Comparison of ENCODE assay signal across 9 mouse cellular contexts in the genomic region with DNA sequence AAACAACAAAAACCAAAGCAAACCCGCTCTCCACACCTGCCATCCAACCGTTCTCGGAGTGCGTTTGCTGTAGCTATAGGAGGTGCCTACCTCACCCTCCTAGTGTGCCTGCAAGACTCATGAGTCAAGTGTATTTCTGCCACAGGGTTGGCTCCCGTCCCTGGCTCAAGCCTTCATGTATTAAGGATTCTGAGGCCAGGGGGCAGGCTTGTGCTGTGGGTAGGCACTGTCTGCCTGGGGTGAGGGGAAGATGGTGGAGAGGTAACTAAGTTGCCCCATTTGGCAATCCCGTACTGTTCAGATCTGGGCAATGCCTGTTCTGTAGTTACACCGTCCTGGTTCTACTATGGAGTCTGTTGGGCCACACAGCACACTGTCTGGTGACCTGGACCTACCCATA.
DNase-seq lines count a peak whose midpoint lies in the region; ATAC-seq and TF ChIP-seq lines count a peak whose summit lies in the region.
"Had no signal": no experiment of that assay in that cellular context is flagged by ENCODE, and none has a peak within 500 bp of the region (broad histone marks: within the 10 kb centered on the region; RNA-seq: fewer than 3 reads in every experiment).

No protein-coding gene starts in this region.

- no peak overlapping the region for H3K27ac ChIP-seq in kidney, adult 2 months (ENCODE audit: insufficient read depth, low read depth, low read length)
- no peak overlapping the region for H3K27ac ChIP-seq in kidney, embryonic 16.5 days (ENCODE audit: low read length)
- no peak overlapping the region for H3K27ac ChIP-seq in embryonic facial prominence, embryonic 10.5 days (replicated peaks)

- H3K9ac ChIP-seq in kidney, embryonic 16.5 days (replicated peaks; ENCODE audit: low read length), result no peak overlapping the region
- H3K9ac ChIP-seq: limb, embryonic 15.5 days had no signal

- no peak overlapping the region for H3K4me2 ChIP-seq in kidney, embryonic 16.5 days (replicated peaks; ENCODE audit: low read depth, low read length)
- H3K4me2 ChIP-seq: limb, embryonic 15.5 days had no signal

- ATAC-seq in kidney, embryonic 16.5 days (ENCODE audit: low FRiP score, low TSS enrichment), result no peak
- ATAC-seq in neutrophil, adult 5-6 weeks (ENCODE audit: extremely low read depth, insufficient number of reproducible peaks, low FRiP score, poor library complexity, severe bottlenecking), result 0 out of 2 replicates have a peak, but pooled peaks have one; percentile 13

- no peaks in the 10 kb centered on the region for H3K9me3 ChIP-seq in kidney, embryonic 16.5 days (ENCODE audit: low read length)
- H3K9me3 ChIP-seq in E14TG2a.4 (ENCODE audit: low read length), result no peaks in the 10 kb centered on the region
- no peaks in the 10 kb centered on the region for H3K9me3 ChIP-seq in embryonic facial prominence, embryonic 10.5 days
- H3K9me3 ChIP-seq: limb, embryonic 15.5 days had no signal

- DNase-seq in kidney, adult 2 months, result no peak
- no peak for DNase-seq in brain, embryonic 14.5 days (ENCODE audit: low read depth)
- no peak for DNase-seq in embryonic facial prominence, embryonic 10.5 days (ENCODE audit: low spot score)
- DNase-seq in ovary, postnatal 10 days (ENCODE audit: low spot score), result no peak
- no peak for DNase-seq in urinary bladder, adult 18-20 months (ENCODE audit: low spot score in 2 of 2)

- H3K4me1 ChIP-seq in kidney, adult 2 months (ENCODE audit: control insufficient read depth, insufficient read depth, low read length), result peaks cover 49% of the 10 kb centered on the region
- H3K4me1 ChIP-seq in kidney, embryonic 16.5 days (ENCODE audit: insufficient read depth, low read length), result peaks cover 93% of the 10 kb centered on the region
- peaks cover 100% of the 10 kb centered on the region for H3K4me1 ChIP-seq in E14TG2a.4 (replicated peaks; ENCODE audit: low read depth, low read length)
- H3K4me1 ChIP-seq in embryonic facial prominence, embryonic 10.5 days, result peaks cover 100% of the 10 kb centered on the region

- H3K27me3 ChIP-seq in kidney, adult 2 months (replicated peaks; ENCODE audit: control insufficient read depth, insufficient read depth, low read length), result no peaks in the 10 kb centered on the region
- H3K27me3 ChIP-seq in kidney, embryonic 16.5 days (ENCODE audit: insufficient read depth, low read length), result no peaks in the 10 kb centered on the region
- H3K27me3 ChIP-seq in E14TG2a.4 (ENCODE audit: insufficient read depth, low read length), result no peaks in the 10 kb centered on the region
- no peaks in the 10 kb centered on the region for H3K27me3 ChIP-seq in embryonic facial prominence, embryonic 10.5 days (replicated peaks; ENCODE audit: low read depth, poor library complexity, severe bottlenecking)
- H3K27me3 ChIP-seq: limb, embryonic 15.5 days had no signal

- TF ChIP-seq CTCF in kidney, adult 2 months (conservative IDR thresholded peaks at IDR 0.05; ENCODE audit: insufficient read depth, insufficient read length, low read depth, low read length), result peak; percentile 53; the same call in 1 of the 2 replicates
- no peak for TF ChIP-seq CTCF in E14TG2a.4 (conservative IDR thresholded peaks at IDR 0.05; ENCODE audit: low read length)
- TF ChIP-seq CTCF in brain, embryonic 14.5 days (IDR thresholded peaks at IDR 0.05; ENCODE audit: borderline replicate concordance, extremely low read depth, insufficient read depth, insufficient read length), result 0 out of 2 replicates have a peak, but pooled peaks have one; percentile 2

- H3K4me3 ChIP-seq in kidney, adult 2 months (ENCODE audit: insufficient read depth, low read depth, low read length), result no peak overlapping the region
- no peak overlapping the region for H3K4me3 ChIP-seq in kidney, embryonic 16.5 days (ENCODE audit: low read length)
- H3K4me3 ChIP-seq in E14TG2a.4 (replicated peaks; ENCODE audit: low read length), result peak overlapping the region; percentile 39; the same call in 1 of the 2 replicates
- no peak overlapping the region for H3K4me3 ChIP-seq in embryonic facial prominence, embryonic 10.5 days
- H3K4me3 ChIP-seq: limb, embryonic 15.5 days had no signal

- 79% methylated on average over 7 of the region's 7 CpGs for WGBS in kidney, adult 2 months
- 85% methylated on average over 7 of the region's 7 CpGs for WGBS in kidney, embryonic 16.5 days
- WGBS in embryonic facial prominence, embryonic 10.5 days, result 88% methylated on average over 7 of the region's 7 CpGs

- H3K36me3 ChIP-seq in kidney, adult 2 months (ENCODE audit: control insufficient read depth, insufficient read depth, low read length), result no peaks in the 10 kb centered on the region
- no peaks in the 10 kb centered on the region for H3K36me3 ChIP-seq in kidney, embryonic 16.5 days (ENCODE audit: insufficient read depth, low read length)
- H3K36me3 ChIP-seq in E14TG2a.4 (ENCODE audit: insufficient read depth, low read length), result no peaks in the 10 kb centered on the region
- peaks cover 35% of the 10 kb centered on the region for H3K36me3 ChIP-seq in embryonic facial prominence, embryonic 10.5 days (replicated peaks)

- TF ChIP-seq POLR2A in kidney, adult 2 months (IDR thresholded peaks at IDR 0.05; ENCODE audit: low read depth, low read length), result no peak
- TF ChIP-seq POLR2A in brain, embryonic 14.5 days (IDR thresholded peaks at IDR 0.05; ENCODE audit: borderline replicate concordance, extremely low read depth, insufficient read depth, insufficient read length, poor library complexity, severe bottlenecking), result no peak
